Mouse (Mus musculus) ZHBTc4 (cell line): ENCODE data around the gene Zfp639.
A peak's percentile ranks its signal among the peaks of the same experiment; 100 is the strongest.

Experiments
- DNase-seq: peaks from one replicate; pipeline ENCODE4 v3.0.0-alpha.2; 2011; ENCODE audit warnings: low read depth, low spot score

The Zfp639 gene

GRCm38 (mm10) chr3:32509496-32510374 is at the start of gene Zfp639:
Zfp639 (plus strand) TSS chr3:32510259.
- DNase-seq: no peak

GRCm38 (mm10) chr3:32467321-32467720 is 42.7 kb upstream of the Zfp639 start:
- DNase-seq: no peak

GRCm38 (mm10) chr3:32468411-32468810 is 41.6 kb upstream of the Zfp639 start:
- DNase-seq: no peak

- DNase-seq: no peak
Observed at GRCm38 (mm10) chr3:32470449-32470848, 39.6 kb upstream of the Zfp639 start.

- DNase-seq: no peak
Observed at GRCm38 (mm10) chr3:32471098-32471497, 39.0 kb upstream of the Zfp639 start.

GRCm38 (mm10) chr3:32472191-32472900 is 37.7 kb upstream of the Zfp639 start:
- DNase-seq: no peak

- no peak for DNase-seq
Observed at GRCm38 (mm10) chr3:32473184-32473583, 36.9 kb upstream of the Zfp639 start.

- DNase-seq: no peak
Observed at GRCm38 (mm10) chr3:32479961-32480360, 30.1 kb upstream of the Zfp639 start.

- no peak for DNase-seq
Observed at GRCm38 (mm10) chr3:32483035-32483434, 27.0 kb upstream of the Zfp639 start.

GRCm38 (mm10) chr3:32486543-32486942 is 23.5 kb upstream of the Zfp639 start:
- no peak for DNase-seq

- no peak for DNase-seq
Observed at GRCm38 (mm10) chr3:32488172-32488571, 21.9 kb upstream of the Zfp639 start.

- peak; percentile 23 for DNase-seq
Observed at GRCm38 (mm10) chr3:32490076-32490927, 19.8 kb upstream of the Zfp639 start.

GRCm38 (mm10) chr3:32490928-32491315 is 19.1 kb upstream of the Zfp639 start:
- no peak for DNase-seq

GRCm38 (mm10) chr3:32492097-32493090 is 17.7 kb upstream of the Zfp639 start, which contains the start of gene Kcnmb3:
Kcnmb3 (minus strand) TSS chr3:32492231.
- no peak for DNase-seq

GRCm38 (mm10) chr3:32494387-32495087 is 15.5 kb upstream of the Zfp639 start:
- peak; percentile 59 for DNase-seq

- DNase-seq: no peak
Observed at GRCm38 (mm10) chr3:32495088-32495770, 14.8 kb upstream of the Zfp639 start.

- peak; percentile 13 for DNase-seq
Observed at GRCm38 (mm10) chr3:32495856-32496710, 14.0 kb upstream of the Zfp639 start.

- DNase-seq: no peak
Observed at GRCm38 (mm10) chr3:32496711-32497070, 13.4 kb upstream of the Zfp639 start.
